Mouse (Mus musculus) spleen, postnatal 36 days (tissue): ENCODE measurements around the gene Fbxw5.

Experiments
- DNase-seq, 2 experiments: peaks; one replicate each; pipeline ENCODE4 v3.0.0; 2022; ENCODE audit warnings: low spot score in 2 of 2, mixed read lengths in 1 of 2

Gene Fbxw5

DNA sequence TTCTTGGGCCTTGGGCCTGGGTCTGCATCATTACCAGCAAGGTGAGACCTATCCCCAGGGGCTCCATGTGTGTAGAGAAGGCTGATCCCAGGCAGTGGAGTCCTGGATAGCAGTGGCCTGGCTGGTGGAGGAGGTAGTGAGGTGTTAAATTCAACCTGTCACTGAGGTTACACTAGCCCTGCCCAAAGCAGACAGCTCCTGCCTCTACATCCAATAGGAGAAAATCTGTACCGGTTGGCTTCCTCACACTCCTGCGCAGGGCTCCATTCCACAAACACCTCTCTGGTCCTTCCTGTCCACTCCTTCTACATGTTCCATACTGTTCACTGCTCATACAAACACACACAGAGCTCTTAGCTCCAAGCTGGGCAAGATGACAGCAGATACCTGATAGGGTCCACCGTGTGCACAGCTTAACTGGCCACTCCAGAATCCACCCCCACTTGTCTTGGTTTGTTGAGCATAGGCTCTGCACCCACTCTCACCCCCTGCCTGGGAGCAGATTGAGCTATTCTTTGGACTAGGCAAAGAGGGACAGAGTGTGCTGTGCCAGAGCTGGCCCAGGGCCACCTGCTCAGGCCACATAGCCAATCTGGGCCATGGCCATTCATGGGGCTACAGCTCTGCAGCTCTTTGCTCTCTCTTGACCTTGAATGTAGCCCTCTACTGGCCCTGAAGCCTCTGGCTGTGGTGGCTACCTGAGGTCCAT lies 22.4 kb upstream of the Fbxw5 start:
- DNase-seq = no peak

- no peak for DNase-seq
Measured at GRCm38 (mm10) chr2:25479551-25480311, 20.8 kb upstream of the Fbxw5 start.

- no peak for DNase-seq
Measured at GRCm38 (mm10) chr2:25480541-25480940, 20.0 kb upstream of the Fbxw5 start.

- DNase-seq = peak; percentile 36 to 57
Measured at GRCm38 (mm10) chr2:25482969-25483368, 17.6 kb upstream of the Fbxw5 start.

- no peak for DNase-seq
Measured at GRCm38 (mm10) chr2:25484901-25485647, 15.5 kb upstream of the Fbxw5 start.

- no peak for DNase-seq
Measured at GRCm38 (mm10) chr2:25487965-25488670, 12.4 kb upstream of the Fbxw5 start.

DNA sequence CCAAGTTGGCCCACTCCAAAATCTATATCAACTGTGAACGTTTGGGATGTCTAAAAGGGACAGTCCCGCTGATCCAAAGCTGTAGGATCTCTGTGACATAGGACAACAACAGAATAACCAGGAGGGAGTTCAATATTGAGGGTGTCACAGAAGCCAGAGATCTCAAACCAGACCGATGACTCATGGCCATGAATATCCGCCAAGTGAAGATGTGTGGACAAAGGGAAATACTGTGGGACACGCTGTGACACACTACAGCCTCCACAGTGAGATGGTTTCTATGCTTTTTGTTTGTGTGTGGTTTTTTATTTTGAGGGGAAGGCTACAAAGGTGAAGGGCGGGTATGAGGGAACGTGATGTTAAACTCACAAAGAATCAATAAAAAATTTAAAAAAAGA lies 11.9 kb upstream of the Fbxw5 start:
- no peak for DNase-seq

- DNase-seq = no peak
Measured at GRCm38 (mm10) chr2:25492988-25493387, 7.6 kb upstream of the Fbxw5 start.

DNA sequence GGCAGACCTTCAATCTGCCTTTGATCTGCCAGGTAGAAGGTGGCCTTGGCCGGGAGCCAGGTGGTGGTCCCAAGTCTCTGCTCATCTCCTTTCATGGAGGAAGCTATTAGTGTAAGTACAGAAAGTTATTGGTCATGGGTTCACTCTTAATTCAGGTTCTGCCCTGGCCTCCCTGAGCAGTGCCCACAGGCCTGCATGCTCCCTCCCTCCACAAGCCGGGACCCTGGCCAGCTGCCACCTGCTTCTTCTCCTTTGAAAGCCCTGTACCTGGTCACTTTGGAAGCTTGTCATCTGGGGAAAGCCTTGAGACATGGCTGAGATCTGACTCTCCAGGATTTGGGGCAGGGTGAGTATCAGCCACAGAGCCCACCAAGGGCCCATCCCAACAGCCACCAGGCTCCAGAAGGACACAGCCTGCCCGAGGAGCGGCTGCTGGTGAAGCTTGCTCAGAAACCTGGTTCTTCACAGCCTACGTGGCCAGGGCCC lies 7.0 kb upstream of the Fbxw5 start, which contains the start of gene Lcn12:
Gene Lcn12 (minus strand): TSS at position 436 of the 486 bp plus-strand sequence.
- no peak for DNase-seq

GRCm38 (mm10) chr2:25496462-25496861 lies 4.1 kb upstream of the Fbxw5 start:
- no peak for DNase-seq

DNA sequence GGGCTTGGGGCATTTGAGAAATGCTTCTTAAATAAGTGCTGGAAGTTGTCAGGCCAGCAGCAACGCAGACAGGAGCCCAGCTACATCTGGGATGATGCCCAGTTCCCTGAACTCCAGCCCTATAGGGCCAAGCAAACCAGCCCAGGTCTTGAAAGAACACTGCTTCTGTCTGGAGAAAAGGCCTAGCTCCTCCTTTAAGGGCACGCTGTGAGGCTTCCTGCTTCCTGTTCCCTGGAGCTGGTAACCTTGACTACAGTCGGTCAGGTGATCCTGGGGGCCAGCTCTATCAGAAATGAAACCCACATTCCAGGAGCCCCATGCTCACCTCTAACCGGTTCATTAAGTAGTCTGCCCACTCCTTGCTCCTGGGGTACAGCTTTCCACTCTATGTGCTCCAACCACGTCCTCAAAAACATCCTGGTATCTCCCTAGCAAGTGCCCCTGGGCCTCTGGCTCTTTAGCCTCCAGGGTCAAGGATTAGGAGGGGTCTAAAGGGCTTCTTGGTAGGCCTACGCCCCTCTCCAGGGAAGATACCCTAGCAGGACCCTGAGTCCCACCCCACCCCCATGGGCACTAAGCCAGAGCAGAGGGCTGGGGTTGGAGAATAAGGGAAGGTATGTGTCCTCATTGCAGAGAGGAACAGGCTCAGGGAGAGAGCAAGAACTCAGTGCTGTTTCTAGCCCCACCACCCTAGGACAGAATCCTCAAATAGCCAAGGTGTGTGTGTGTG lies 2.5 kb upstream of the Fbxw5 start:
- DNase-seq = no peak

DNA sequence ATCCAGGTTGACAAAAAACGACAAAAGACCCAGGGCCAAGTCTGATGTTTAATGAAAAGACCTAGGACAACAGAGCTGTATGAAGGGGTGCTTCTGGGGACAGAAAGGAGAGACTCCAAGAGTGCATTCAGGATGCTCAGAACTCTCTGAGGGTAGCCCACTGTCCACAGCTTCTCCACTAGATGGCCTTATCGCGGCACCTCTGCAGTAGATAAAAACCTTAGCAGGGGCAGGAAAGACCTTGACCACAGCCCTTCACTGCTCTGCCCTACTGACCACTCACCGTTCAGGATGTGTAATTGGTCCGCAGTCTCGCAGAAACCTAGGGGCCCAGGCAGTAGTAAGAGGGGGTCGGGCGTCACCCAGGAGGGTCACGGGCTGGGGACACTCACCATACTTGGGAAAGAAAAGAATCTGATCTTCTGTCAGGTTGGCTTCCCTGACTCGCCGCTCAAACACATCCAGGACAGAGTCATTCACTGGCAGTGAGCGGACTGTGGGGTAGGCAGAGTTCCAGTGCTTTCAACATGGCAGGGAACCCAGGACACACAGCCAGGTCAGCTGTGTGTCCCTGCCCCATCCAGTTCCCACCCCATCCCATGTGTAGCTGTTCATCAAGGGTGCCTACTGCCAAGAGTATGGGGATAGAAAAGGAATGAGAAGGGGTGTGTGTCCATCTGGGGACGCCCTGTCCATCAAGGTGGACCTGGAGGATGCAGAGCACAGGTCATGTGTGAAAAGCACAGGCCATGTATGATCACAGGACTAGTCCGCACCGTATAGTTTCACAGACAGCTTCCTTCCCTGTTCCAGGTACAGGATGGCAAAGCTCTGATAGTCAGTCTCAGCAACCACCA lies 1.7 kb upstream of the Fbxw5 start:
- DNase-seq = no peak

GRCm38 (mm10) chr2:25500071-25500575 lies 427 bp upstream of the Fbxw5 start:
- no peak for DNase-seq

DNA sequence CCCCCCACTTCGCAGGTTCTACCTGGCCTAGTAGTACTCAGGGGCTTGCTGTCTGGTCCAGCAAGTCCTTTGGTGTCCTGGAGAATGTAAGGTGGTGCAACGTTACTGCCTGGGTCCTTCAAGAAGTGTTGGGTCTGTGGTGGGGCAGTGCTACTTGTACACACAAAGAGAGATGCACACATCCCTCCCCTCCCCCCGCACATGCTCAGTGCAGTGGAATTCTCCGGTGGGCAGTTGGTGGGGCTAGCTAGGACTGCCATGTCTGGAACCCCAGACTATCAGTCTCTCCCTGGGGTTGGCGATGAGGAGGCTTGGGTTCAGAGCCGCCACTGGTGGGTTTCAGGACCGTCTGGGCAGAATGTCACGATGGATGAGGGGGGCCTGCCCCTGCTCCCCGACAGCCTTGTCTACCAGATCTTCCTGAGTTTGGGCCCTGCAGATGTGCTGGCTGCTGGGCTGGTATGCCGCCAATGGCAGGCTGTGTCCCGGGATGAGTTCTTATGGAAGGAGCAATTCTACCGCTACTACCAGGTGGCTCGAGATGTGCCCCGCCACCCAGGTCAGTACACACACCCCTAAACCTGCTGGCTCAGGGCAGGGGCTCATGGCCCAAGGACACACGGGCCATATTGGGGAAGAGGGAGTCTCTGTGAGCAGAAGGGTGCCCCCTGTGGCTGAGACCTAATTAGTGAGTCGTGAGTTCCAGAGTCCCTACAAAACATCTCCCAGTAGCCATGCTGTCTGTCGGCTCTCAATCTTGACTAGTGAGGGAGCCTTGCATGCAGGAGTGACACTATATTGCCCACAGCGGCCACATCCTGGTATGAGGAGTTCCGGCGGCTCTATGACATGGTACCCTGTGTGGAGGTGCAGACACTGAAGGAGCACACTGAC lies 1.3 kb downstream of the Fbxw5 start, which contains the start of gene C8g:
Gene C8g (minus strand): TSS at position 127 of the 894 bp plus-strand sequence.
- DNase-seq = no peak

DNA sequence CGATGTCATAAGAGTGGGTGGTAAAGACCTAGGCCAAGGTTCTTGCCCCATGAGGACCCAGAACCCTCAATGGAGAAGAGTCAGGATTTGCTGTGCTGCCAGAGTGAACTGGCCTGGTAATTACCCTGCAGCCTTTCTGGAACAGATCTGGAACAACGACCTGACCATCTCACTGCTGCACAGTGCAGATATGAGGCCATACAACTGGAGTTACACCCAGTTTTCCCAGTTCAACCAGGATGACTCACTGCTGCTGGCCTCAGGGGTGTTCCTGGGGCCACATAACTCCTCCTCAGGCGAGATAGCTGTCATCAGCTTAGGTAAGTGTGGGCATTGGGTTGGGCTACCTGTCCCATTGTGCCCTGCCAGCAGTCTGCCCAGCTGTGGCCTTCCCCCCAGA lies 2.2 kb downstream of the Fbxw5 start:
- no peak for DNase-seq

- no peak for DNase-seq
Measured at GRCm38 (mm10) chr2:25504538-25504937, 4.0 kb downstream of the Fbxw5 start.

DNA sequence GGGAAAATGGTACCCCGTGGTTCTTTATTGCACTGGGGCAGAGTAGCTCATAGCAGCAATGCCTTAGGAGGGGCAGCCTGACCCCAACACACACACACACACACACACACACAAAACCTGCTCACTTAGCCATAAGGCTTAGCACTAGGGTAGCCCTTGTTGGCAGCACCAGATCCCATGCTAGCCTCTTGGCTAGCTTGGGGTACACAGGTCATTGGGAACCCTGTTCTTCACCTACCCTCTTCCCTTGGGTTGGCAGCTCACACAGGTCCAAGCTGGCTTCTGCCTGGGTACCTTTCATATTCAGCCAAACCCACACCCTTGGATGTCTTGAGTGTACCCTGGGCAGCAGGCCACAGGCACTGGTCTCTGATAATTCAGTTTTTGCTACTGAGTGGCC lies 4.5 kb downstream of the Fbxw5 start:
- DNase-seq = no peak

DNA sequence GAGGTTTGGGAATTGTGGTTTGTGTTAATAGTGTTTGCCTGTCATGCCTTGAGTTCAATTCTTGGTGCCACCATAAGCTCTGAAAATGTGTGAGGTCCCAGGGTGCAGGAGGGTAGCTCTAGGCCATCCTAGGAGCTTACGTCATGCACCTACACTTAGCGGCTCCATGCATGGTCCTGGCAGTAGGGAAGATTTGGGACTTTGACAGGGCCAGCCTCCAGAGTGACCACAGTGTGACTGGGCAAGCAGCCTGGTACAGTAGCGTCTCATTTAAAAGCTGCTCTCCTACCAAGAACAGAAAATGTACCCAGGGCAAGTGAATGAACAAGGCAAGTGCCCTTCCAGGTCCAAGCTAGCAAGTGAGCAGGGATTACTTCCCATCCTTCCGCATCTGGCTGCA lies 5.3 kb downstream of the Fbxw5 start:
- no peak for DNase-seq

GRCm38 (mm10) chr2:25506964-25507363 lies 6.4 kb downstream of the Fbxw5 start:
- no peak for DNase-seq
